Mouse (Mus musculus) telencephalon, adult 2 months (tissue): ENCODE data around the gene Tifa.
"Not testable (repeated sequence)": the region's sequence is repeated elsewhere in the genome, so short reads cannot be mapped to it uniquely, and the experiment has no call there.

ENCODE experiments used
- DNase-seq: peaks from one replicate; pipeline ENCODE4 v3.0.0-alpha.2; 2011; ENCODE audit warnings: low read depth, low spot score

The Tifa gene

GRCm38 (mm10) chr3:127789500-127790191 lies at the start of gene Tifa:
Gene Tifa, plus strand, starts transcription at chr3:127789805.
- DNase-seq: no peak

- DNase-seq: no peak
These were observed 48.1 kb upstream of the Tifa start for GRCm38 (mm10) chr3:127741473-127741872.

- no peak for DNase-seq
These were observed 45.8 kb upstream of the Tifa start for GRCm38 (mm10) chr3:127743614-127744365.

- no peak for DNase-seq
These were observed 44.1 kb upstream of the Tifa start for GRCm38 (mm10) chr3:127745504-127745903.

- no peak for DNase-seq
These were observed 43.5 kb upstream of the Tifa start for GRCm38 (mm10) chr3:127745911-127746640.

- no peak for DNase-seq
These were observed 41.0 kb upstream of the Tifa start for GRCm38 (mm10) chr3:127748644-127749043.

- DNase-seq: no peak
These were observed 40.3 kb upstream of the Tifa start for GRCm38 (mm10) chr3:127749266-127749665.

GRCm38 (mm10) chr3:127749981-127750562 lies 39.5 kb upstream of the Tifa start:
- no peak for DNase-seq

GRCm38 (mm10) chr3:127756458-127756857 lies 33.1 kb upstream of the Tifa start:
- no peak for DNase-seq

- no peak for DNase-seq
These were observed 31.7 kb upstream of the Tifa start for GRCm38 (mm10) chr3:127757886-127758301.

GRCm38 (mm10) chr3:127758806-127759205 lies 30.8 kb upstream of the Tifa start:
- no peak for DNase-seq

GRCm38 (mm10) chr3:127759212-127759611 lies 30.4 kb upstream of the Tifa start:
- DNase-seq: peak; percentile 12

- no peak for DNase-seq
These were observed 27.2 kb upstream of the Tifa start for GRCm38 (mm10) chr3:127762403-127762802.

- peak; percentile 71 for DNase-seq
These were observed 26.5 kb upstream of the Tifa start for GRCm38 (mm10) chr3:127763076-127763612.

GRCm38 (mm10) chr3:127764541-127764940 lies 25.1 kb upstream of the Tifa start:
- no peak for DNase-seq

- no peak for DNase-seq
These were observed 23.6 kb upstream of the Tifa start for GRCm38 (mm10) chr3:127765971-127766370.

- no peak for DNase-seq
These were observed 20.5 kb upstream of the Tifa start for GRCm38 (mm10) chr3:127769146-127769545.

GRCm38 (mm10) chr3:127780021-127780644 lies 9.5 kb upstream of the Tifa start, which contains the start of gene Alpk1:
Gene Alpk1, minus strand, starts transcription at chr3:127780527.
- peak; percentile 21 for DNase-seq

GRCm38 (mm10) chr3:127780921-127781320 lies 8.7 kb upstream of the Tifa start:
- DNase-seq: no peak

- no peak for DNase-seq
These were observed 6.7 kb upstream of the Tifa start for GRCm38 (mm10) chr3:127782921-127783320.

GRCm38 (mm10) chr3:127783680-127784079 lies 5.9 kb upstream of the Tifa start:
- DNase-seq: not testable (repeated sequence)
